Mouse (Mus musculus): ENCODE results near the gene Cnot1. TPM values are rescaled to one million over a fixed set of nuclear protein-coding genes. Genes with fewer than 3 reads are reported as not detected.
"Not testable (repeated sequence)": the region's sequence is repeated elsewhere in the genome, so short reads cannot be mapped to it uniquely, and the experiment has no call there.

The Cnot1 gene
- total RNA-seq, 4 experiments from 2014 or later, result 113 to 140 (median 126) TPM

DNA sequence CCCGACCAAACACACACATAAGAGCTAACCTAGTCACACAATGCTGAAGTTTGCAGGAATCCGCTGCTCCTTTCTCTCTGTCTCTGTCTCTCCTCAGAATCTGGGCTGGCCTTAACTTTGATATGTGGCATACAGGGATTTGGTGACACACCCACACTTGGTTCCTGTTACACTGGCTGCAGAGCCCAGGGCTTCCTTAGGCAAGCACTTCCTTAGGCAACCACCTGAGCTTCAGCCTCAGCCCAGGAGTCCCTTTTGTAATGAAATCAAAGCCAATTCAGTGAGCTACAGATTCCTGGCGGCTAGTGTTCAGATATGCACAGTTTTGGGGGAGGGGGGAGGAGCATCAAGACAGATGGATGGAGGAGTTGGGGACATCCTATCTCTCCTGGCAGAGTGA is 10.3 kb upstream of the Cnot1 start:
- DNase-seq (ENCODE audit: low spot score in 2 of 2), result no peak

DNA sequence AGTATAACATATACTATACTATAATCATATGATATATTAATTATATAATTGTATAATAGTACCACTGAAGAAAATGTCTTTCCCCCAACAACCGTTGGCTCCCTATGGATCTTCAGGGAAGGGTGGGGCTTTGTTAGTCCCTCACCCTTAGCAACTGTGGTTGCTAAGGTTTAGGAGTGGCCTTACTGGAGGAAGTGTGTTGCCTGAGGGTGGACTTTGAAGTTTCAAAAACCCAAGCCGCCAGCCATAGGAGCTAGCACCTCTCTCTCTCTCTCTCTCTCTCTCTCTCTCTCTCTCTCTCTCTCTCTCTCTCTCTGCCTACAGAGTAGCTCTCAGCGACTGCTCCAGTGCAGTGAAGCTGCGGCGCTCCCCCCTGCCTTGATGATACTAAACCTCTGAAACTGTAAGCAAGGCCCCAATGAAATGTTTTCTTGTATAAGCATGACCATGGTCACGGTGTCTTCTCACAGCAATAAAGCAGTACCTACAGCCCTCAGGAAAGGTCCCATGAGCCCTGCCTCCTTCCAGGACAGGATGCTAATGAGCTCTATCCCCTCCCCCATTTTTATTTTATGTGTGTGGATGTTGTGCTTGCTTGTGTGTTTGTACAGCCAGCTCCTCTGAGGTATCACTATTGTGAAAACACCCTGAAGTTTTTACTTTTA is 8.9 kb upstream of the Cnot1 start:
- no peak for DNase-seq (ENCODE audit: low spot score in 2 of 2)

GRCm38 (mm10) chr8:95810184-95810591 is 2.9 kb upstream of the Cnot1 start:
- DNase-seq (ENCODE audit: low spot score in 2 of 2), result no peak

- no peak for DNase-seq (ENCODE audit: low spot score in 2 of 2)
Measured at GRCm38 (mm10) chr8:95809116-95809515, 1.9 kb upstream of the Cnot1 start.

DNA sequence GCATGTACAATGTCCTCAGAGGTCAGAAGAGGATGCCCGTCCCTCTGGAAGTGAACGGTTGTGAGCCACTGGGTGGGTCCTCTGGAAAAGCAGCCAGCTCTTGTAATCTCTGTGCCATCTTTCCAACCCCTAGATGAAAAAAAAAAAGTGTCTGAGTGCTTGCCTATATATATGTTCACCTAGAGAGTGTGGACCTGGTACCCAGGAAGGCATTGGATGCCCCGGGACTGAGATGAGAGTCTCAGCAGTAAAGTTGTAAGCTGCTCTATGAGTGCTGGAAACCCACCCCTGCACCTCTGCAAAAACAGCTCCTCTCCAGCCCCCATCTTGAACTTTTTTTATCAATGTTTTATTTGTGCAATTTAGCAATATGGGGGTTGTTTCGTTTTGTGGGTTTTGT is 1.4 kb upstream of the Cnot1 start:
- no peak for DNase-seq (ENCODE audit: low spot score in 2 of 2)

GRCm38 (mm10) chr8:95807861-95808260 is 597 bp upstream of the Cnot1 start:
- peak; percentile 84 to 96 for DNase-seq (ENCODE audit: low spot score in 2 of 2)

GRCm38 (mm10) chr8:95806461-95807191 is 638 bp downstream of the Cnot1 start:
- peak in 1 of 2 experiments; percentile 34 for DNase-seq (ENCODE audit: low spot score in 2 of 2)

DNA sequence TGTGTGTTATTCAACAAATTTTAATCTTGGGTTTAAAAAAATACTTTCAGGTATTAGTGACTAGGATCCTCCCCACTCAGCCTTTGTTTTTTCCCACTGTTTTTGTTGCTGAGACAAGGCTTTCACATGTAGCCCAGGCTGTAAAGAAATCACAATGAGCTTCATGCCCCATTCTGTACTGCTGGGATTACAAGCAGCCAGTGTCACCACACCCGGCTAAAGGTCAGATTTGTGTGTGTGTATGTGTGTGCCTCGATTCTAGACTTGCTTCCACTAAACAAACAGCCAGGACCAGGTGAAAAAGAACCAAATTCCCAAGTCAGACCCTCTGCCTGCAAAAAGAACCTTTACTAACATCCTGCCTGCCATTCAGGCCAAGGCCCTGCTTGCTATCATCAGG is 1.8 kb downstream of the Cnot1 start:
- DNase-seq (ENCODE audit: low spot score in 2 of 2), result no peak

- no peak for DNase-seq (ENCODE audit: low spot score in 2 of 2)
Measured at GRCm38 (mm10) chr8:95802231-95802630, 5.0 kb downstream of the Cnot1 start.

- DNase-seq (ENCODE audit: low spot score in 2 of 2), result no peak
Measured at GRCm38 (mm10) chr8:95801476-95802064, 5.7 kb downstream of the Cnot1 start.

- DNase-seq (ENCODE audit: low spot score in 2 of 2), result no peak
Measured at GRCm38 (mm10) chr8:95800353-95800752, 6.9 kb downstream of the Cnot1 start.

- no peak for DNase-seq (ENCODE audit: low spot score in 2 of 2)
Measured at GRCm38 (mm10) chr8:95799891-95800290, 7.4 kb downstream of the Cnot1 start.

GRCm38 (mm10) chr8:95799117-95799516 is 8.1 kb downstream of the Cnot1 start:
- DNase-seq (ENCODE audit: low spot score in 2 of 2), result no peak

DNA sequence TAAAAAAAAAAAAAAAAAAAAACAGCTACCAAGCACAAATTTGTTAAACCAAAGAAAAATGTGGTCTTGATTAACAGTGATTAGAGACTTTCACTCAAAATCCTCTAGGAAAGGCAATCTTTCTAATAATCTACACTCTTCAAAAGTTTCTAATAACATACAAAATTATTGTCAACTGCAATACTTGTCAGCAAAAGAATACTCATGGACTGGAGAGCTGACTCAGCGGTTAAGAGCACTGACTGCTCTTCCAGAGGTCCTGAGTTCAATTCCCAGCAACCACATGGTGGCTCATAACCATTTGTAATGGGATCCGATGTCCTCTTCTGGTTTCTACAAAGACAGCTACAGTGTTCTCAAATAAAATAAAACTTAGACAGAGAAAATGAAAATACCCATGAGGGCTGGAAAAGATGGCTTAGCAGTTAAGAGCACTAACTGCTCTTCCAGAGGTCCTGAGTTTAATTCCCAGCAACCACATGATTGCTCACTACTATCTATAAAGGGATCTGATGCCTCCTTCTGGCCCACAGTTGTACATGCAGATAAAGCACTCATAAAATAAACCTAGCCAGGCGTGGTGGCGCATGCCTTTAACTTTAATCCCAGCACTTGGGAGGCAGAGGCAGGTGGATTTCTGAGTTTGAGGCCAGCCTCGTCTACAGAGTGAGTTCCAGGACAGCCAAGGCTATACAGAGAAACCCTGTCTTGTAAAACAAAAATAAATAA is 11.8 kb downstream of the Cnot1 start:
- not testable (repeated sequence) for DNase-seq (ENCODE audit: low spot score in 2 of 2)

GRCm38 (mm10) chr8:95785591-95785990 is 21.7 kb downstream of the Cnot1 start:
- DNase-seq (ENCODE audit: low spot score in 2 of 2), result no peak

- no peak for DNase-seq (ENCODE audit: low spot score in 2 of 2)
Measured at GRCm38 (mm10) chr8:95782628-95783027, 24.6 kb downstream of the Cnot1 start.

- no peak for DNase-seq (ENCODE audit: low spot score in 2 of 2)
Measured at GRCm38 (mm10) chr8:95781775-95782174, 25.5 kb downstream of the Cnot1 start.

GRCm38 (mm10) chr8:95781085-95781484 is 26.2 kb downstream of the Cnot1 start:
- DNase-seq (ENCODE audit: low spot score in 2 of 2), result no peak

DNA sequence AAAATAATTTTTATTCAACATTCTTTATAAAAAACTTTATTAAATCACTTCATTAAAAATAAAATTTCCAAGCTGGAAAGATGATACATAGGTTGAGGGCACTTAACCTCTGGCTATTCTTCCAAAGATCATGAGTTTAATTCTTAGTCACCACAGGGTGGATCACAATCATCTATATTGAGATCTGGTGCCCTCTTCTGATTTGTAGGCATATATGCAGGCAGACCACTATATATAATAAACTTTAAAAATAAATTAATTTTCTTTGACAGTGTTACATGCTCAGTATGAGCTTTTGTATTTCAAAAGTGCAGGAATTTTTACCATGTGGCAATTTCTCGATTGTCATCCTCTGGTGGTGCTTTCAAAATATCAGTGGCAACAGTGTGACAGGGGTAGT is 43.1 kb downstream of the Cnot1 start:
- no peak for DNase-seq (ENCODE audit: low spot score in 2 of 2)

DNA sequence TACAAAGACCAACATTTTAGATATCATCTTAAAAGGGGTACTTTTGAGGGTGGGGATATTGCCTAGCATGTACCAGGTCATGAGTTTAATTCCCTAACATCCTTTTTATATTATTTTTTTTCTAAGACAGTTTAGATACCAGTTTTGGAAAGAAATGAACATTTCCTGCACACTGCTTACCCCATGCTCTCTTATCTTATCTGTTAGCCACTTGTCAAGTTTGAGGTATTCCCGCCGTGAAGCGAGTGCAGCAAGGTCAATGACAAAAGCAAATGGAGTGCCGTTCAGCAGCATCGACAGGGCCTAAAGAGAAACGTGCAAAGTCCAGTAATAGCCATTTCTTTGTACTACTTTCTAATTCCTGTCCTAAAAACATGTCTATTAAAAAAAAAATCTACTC is 46.9 kb downstream of the Cnot1 start:
- DNase-seq (ENCODE audit: low spot score in 2 of 2), result no peak

GRCm38 (mm10) chr8:95751924-95752323 is 55.3 kb downstream of the Cnot1 start:
- no peak for DNase-seq (ENCODE audit: low spot score in 2 of 2)

GRCm38 (mm10) chr8:95748028-95748427 is 59.2 kb downstream of the Cnot1 start:
- DNase-seq (ENCODE audit: low spot score in 2 of 2), result no peak

Data from left cerebral cortex, adult 8-10 months (tissue).